Mouse (Mus musculus) stomach, postnatal 0 days (tissue): ENCODE results near the gene Sat2. TPM values are rescaled to one million over a fixed set of nuclear protein-coding genes. Genes with fewer than 3 reads are reported as not detected.

Source experiments
- ATAC-seq: fragments of 200-750 bp; cut with Nextera tagmentation; 2 replicates; pipeline ENCODE4 v1.8.0; 2017; ENCODE audit not compliant: low FRiP score, low TSS enrichment
- DNase-seq: peaks from one replicate; pipeline ENCODE4 v3.0.0-alpha.2; 2016; ENCODE audit warnings: low spot score
- H3K27ac ChIP-seq: fragments of 300-500 bp; sonication (generic); replicated peaks from 2 replicates; pipeline ENCODE4 v1.5.1; 2014; ENCODE audit warnings: mild to moderate bottlenecking, control low read depth
- H3K27me3 ChIP-seq: fragments of 300-500 bp; sonication (generic); 2 replicates; pipeline ENCODE4 v1.6.1; 2014; ENCODE audit warnings: low read length; ENCODE audit not compliant: control insufficient read depth, insufficient read depth
- H3K36me3 ChIP-seq: fragments of 300-500 bp; sonication (generic); 2 replicates; pipeline ENCODE4 v1.6.1; 2014; ENCODE audit warnings: low read length, mixed read lengths; ENCODE audit not compliant: control insufficient read depth, insufficient read depth
- H3K4me1 ChIP-seq: fragments of 300-500 bp; sonication (generic); replicated peaks from 2 replicates; pipeline ENCODE4 v1.6.1; 2014; ENCODE audit warnings: antibody characterized with exemption; ENCODE audit not compliant: control insufficient read depth, insufficient read depth
- H3K4me2 ChIP-seq: fragments of 300-500 bp; sonication (generic); replicated peaks from 2 replicates; pipeline ENCODE4 v1.6.1; 2014; ENCODE audit warnings: low read depth, mild to moderate bottlenecking, control low read depth, moderate library complexity
- H3K4me3 ChIP-seq: fragments of 300-500 bp; sonication (generic); 2 replicates; pipeline ENCODE4 v1.5.1; 2014; ENCODE audit warnings: low read depth, low read length, control low read depth
- H3K9ac ChIP-seq: fragments of 300-500 bp; sonication (generic); 2 replicates; pipeline ENCODE4 v1.6.1; 2014; ENCODE audit warnings: mild to moderate bottlenecking, low read length, control low read depth, mixed read lengths
- H3K9me3 ChIP-seq: fragments of 300-500 bp; sonication (generic); 2 replicates; pipeline ENCODE4 v1.6.1; 2016; ENCODE audit warnings: low read length; ENCODE audit not compliant: control insufficient read depth
- CTCF ChIP-seq: IDR thresholded peaks from 2 replicates; pipeline ENCODE4 v1.5.1; 2016; ENCODE audit warnings: antibody characterized with exemption, low read depth, mild to moderate bottlenecking, moderate library complexity
- EP300 ChIP-seq: optimal IDR thresholded peaks from 2 replicates; pipeline ENCODE3; 2016; ENCODE audit warnings: antibody characterized with exemption
- WGBS: fragments of 180-500 bp; shearing (Covaris S2); extraction: QIAGEN DNeasy Blood & Tissue Kit; methylation state at CpG from one replicate; pipeline ENCODE4 v1.1.7; 2014; 5-methylcytosine and 5-hydroxymethylcytosine counted together
- polyA plus RNA-seq: library from polyadenylated mRNA; unstranded; fragments of >200 nt; fragmentation: Nextera tagmentation; extraction: Ambion mirVana; gene quantifications from 2 replicates; pipeline ENCODE4 v1.2.1, GENCODE M21; 2015

Sat2 gene
- polyA plus RNA-seq = 14.4 and 15.5 TPM in 2 replicates

GRCm38 (mm10) chr11:69621571-69622268, at the start of gene Sat2:
Gene Sat2 (plus strand): TSS chr11:69622024.
- no peaks in the 10 kb centered on the region for H3K9me3 ChIP-seq
- WGBS = 2% methylated on average over 20 of the region's 20 CpGs
- no peaks in the 10 kb centered on the region for H3K36me3 ChIP-seq
- peak within 1 kb of the TSS; percentile 63 for H3K27ac ChIP-seq
- no peaks in the 10 kb centered on the region for H3K27me3 ChIP-seq
- peak within 1 kb of the TSS; percentile 68 for H3K9ac ChIP-seq
- no peak for TF ChIP-seq CTCF
- TF ChIP-seq EP300 = no peak
- H3K4me3 ChIP-seq = peak within 1 kb of the TSS; percentile 52
- no peaks in the 10 kb centered on the region for H3K4me1 ChIP-seq
- peak; percentile 82 for ATAC-seq
- H3K4me2 ChIP-seq = peak within 1 kb of the TSS; percentile 70
- peak; percentile 77 for DNase-seq

GRCm38 (mm10) chr11:69575220-69575619, 46.6 kb upstream of the Sat2 start:
- no peak for TF ChIP-seq EP300
- peak; percentile 76 for TF ChIP-seq CTCF
- Histone ChIP-seq H3K4me3 (no peak overlapping the region), H3K27ac (no peak overlapping the region), H3K27me3 (no peaks in the 10 kb centered on the region), H3K4me2 (no peak overlapping the region), H3K9ac (no peak overlapping the region), H3K9me3 (no peaks in the 10 kb centered on the region), H3K36me3 (peaks cover 4% of the 10 kb centered on the region; the same call in 1 of the 2 replicates), H3K4me1 (0 out of 2 replicates have a peak, but pooled peaks cover 8% of the 10 kb centered on the region)
- no peak for ATAC-seq
- no peak for DNase-seq
- 60% methylated on average over 3 of the region's 3 CpGs for WGBS

GRCm38 (mm10) chr11:69576307-69576706, 45.5 kb upstream of the Sat2 start:
- Histone ChIP-seq H3K4me2 (no peak overlapping the region), H3K9me3 (no peaks in the 10 kb centered on the region), H3K4me3 (no peak overlapping the region), H3K4me1 (0 out of 2 replicates have a peak, but pooled peaks cover 8% of the 10 kb centered on the region), H3K27me3 (no peaks in the 10 kb centered on the region), H3K9ac (no peak overlapping the region), H3K27ac (no peak overlapping the region), H3K36me3 (0 out of 2 replicates have a peak, but pooled peaks cover 4% of the 10 kb centered on the region)
- ATAC-seq (no peak), DNase-seq (no peak)
- WGBS = 53% methylated on average over 5 of the region's 5 CpGs
- TF ChIP-seq EP300 (no peak), CTCF (no peak)

- peak overlapping the region; percentile 48 for H3K4me3 ChIP-seq
- H3K4me2 ChIP-seq = peak overlapping the region; percentile 93
- ATAC-seq (no peak), DNase-seq (no peak)
- TF ChIP-seq EP300 (no peak), CTCF (no peak)
- no peaks in the 10 kb centered on the region for H3K27me3 ChIP-seq
- 0 out of 2 replicates have a peak, but pooled peaks cover 8% of the 10 kb centered on the region for H3K4me1 ChIP-seq
- no peaks in the 10 kb centered on the region for H3K9me3 ChIP-seq
- H3K27ac ChIP-seq = no peak overlapping the region; the same call in 1 of the 2 replicates
- no peaks in the 10 kb centered on the region for H3K36me3 ChIP-seq
- WGBS = 11% methylated on average over 15 of the region's 15 CpGs
- peak overlapping the region; percentile 74 for H3K9ac ChIP-seq
Measured at GRCm38 (mm10) chr11:69578301-69578700, 43.5 kb upstream of the Sat2 start.

GRCm38 (mm10) chr11:69579128-69580017, 42.5 kb upstream of the Sat2 start:
- WGBS = 1% methylated on average over 39 of the region's 39 CpGs
- peak overlapping the region; percentile 74 for H3K9ac ChIP-seq
- peak; percentile 89 for TF ChIP-seq EP300
- peak; percentile 100 for TF ChIP-seq CTCF
- no peaks in the 10 kb centered on the region for H3K36me3 ChIP-seq
- H3K27me3 ChIP-seq = no peaks in the 10 kb centered on the region
- 0 out of 2 replicates have a peak, but pooled peaks cover 8% of the 10 kb centered on the region for H3K4me1 ChIP-seq
- H3K27ac ChIP-seq = peak overlapping the region; percentile 96
- DNase-seq (peak; percentile 97), ATAC-seq (peak; percentile 91)
- no peaks in the 10 kb centered on the region for H3K9me3 ChIP-seq
- peak overlapping the region; percentile 48 for H3K4me3 ChIP-seq
- H3K4me2 ChIP-seq = peak overlapping the region; percentile 93
